Mouse (Mus musculus): ENCODE measurements around the gene Psapl1. TPM values are rescaled to one million over a fixed set of nuclear protein-coding genes. Genes with fewer than 3 reads are reported as not detected.

The Psapl1 gene
- polyA plus RNA-seq (2014; fragmentation: Illumina TruSeq; extraction: RNeasy Lipid Tissue Mini Kit (QIAGEN cat#74804); ENCODE audit: low read depth, low replicate concordance): not detected

GRCm38 (mm10) chr5:36203916-36204315, at the start of gene Psapl1:
TSS of gene Psapl1 (plus strand) at chr5:36204021.

Other genes with a start within 250 kb of the Psapl1 start
- gene Sorcs2, start 194.1 kb downstream of the Psapl1 start, polyA plus RNA-seq (2014; fragmentation: Illumina TruSeq; extraction: RNeasy Lipid Tissue Mini Kit (QIAGEN cat#74804); ENCODE audit: low read depth, low replicate concordance): not detected

All from kidney, adult 10 weeks (tissue).